Mouse (Mus musculus) intestine, postnatal 0 days (tissue): ENCODE results near the gene St13. TPM values are rescaled to one million over a fixed set of nuclear protein-coding genes. Genes with fewer than 3 reads are reported as not detected.
A peak's percentile ranks its signal among the peaks of the same experiment; 100 is the strongest.

ENCODE experiments used
- ATAC-seq: fragments of 200-750 bp; cut with Nextera tagmentation; 2 replicates; pipeline ENCODE4 v1.8.0; 2017; ENCODE audit warnings: mild to moderate bottlenecking, moderate TSS enrichment, moderate library complexity
- H3K27ac ChIP-seq: fragments of 300-500 bp; sonication (generic); 2 replicates; pipeline ENCODE4 v1.5.1; 2014; ENCODE audit warnings: mild to moderate bottlenecking, low read depth, low read length, moderate library complexity
- H3K27me3 ChIP-seq: fragments of 300-500 bp; sonication (generic); replicated peaks from 2 replicates; pipeline ENCODE4 v1.6.1; 2014; ENCODE audit warnings: low read length, mixed read lengths; ENCODE audit not compliant: control insufficient read depth, insufficient read depth
- H3K36me3 ChIP-seq: fragments of 300-500 bp; sonication (generic); 2 replicates; pipeline ENCODE4 v1.6.1; 2014; ENCODE audit warnings: mild to moderate bottlenecking, moderate library complexity; ENCODE audit not compliant: control insufficient read depth, insufficient read depth
- H3K4me1 ChIP-seq: fragments of 300-500 bp; sonication (generic); replicated peaks from 2 replicates; pipeline ENCODE4 v1.6.1; 2014; ENCODE audit warnings: antibody characterized with exemption, low read length, mixed read lengths; ENCODE audit not compliant: control insufficient read depth, insufficient read depth
- H3K4me2 ChIP-seq: fragments of 300-500 bp; sonication (generic); replicated peaks from 2 replicates; pipeline ENCODE4 v1.6.1; 2014; ENCODE audit warnings: low read depth, mild to moderate bottlenecking, moderate library complexity
- H3K4me3 ChIP-seq: fragments of 300-500 bp; sonication (generic); 2 replicates; pipeline ENCODE4 v1.5.1; 2014; ENCODE audit warnings: low read depth, low read length
- H3K9ac ChIP-seq: fragments of 300-500 bp; sonication (generic); 2 replicates; pipeline ENCODE4 v1.6.1; 2014; ENCODE audit warnings: mild to moderate bottlenecking, low read depth, low read length
- H3K9me3 ChIP-seq: fragments of 300-500 bp; sonication (generic); 2 replicates; pipeline ENCODE4 v1.6.1; 2016; ENCODE audit warnings: mixed run types; ENCODE audit not compliant: control insufficient read depth
- CTCF ChIP-seq: sonication (generic); IDR thresholded peaks from 2 replicates; pipeline ENCODE4 v1.5.1; 2016; ENCODE audit warnings: low read depth, mild to moderate bottlenecking, control low read depth, antibody characterized with exemption, moderate library complexity
- WGBS: fragments of 180-500 bp; shearing (Covaris S2); extraction: QIAGEN DNeasy Blood & Tissue Kit; methylation state at CpG from one replicate; pipeline ENCODE4 v1.1.7; 2014; 5-methylcytosine and 5-hydroxymethylcytosine counted together
- polyA plus RNA-seq: library from polyadenylated mRNA; unstranded; fragments of >200 nt; fragmentation: Nextera tagmentation; extraction: Ambion mirVana; gene quantifications from 2 replicates; pipeline ENCODE4 v1.2.1, GENCODE M21; 2015

St13 gene
- polyA plus RNA-seq, 1 experiment from 2014 or later: 66.9 TPM

DNA sequence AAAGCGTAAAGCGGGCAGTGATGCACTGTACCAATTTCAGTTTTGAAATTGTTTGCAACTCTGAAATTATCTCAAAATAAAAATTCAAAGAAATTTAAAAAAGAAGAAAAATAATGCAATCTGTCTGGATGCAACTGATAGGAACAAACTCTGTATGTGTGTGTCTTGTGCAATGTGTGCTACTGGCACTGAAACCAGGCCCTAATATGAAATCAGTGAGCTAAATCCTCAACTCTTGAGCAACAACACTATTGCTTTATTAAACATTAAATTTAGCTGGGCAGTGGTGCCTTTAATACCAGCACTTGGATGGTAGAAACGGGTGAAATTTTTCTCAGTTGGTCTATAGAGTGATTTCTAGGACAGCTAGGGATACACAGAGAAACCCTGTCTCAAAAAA lies 60.7 kb downstream of the St13 start:
- Histone ChIP-seq H3K27ac (no peak overlapping the region), H3K4me3 (no peak overlapping the region), H3K27me3 (no peaks in the 10 kb centered on the region), H3K4me1 (no peaks in the 10 kb centered on the region), H3K9me3 (no peaks in the 10 kb centered on the region), H3K4me2 (no peak overlapping the region), H3K36me3 (peaks cover 37% of the 10 kb centered on the region), H3K9ac (no peak overlapping the region)
- no peak for ATAC-seq
- TF ChIP-seq CTCF: no peak
- 97% methylated on average over 3 of the region's 3 CpGs for WGBS

DNA sequence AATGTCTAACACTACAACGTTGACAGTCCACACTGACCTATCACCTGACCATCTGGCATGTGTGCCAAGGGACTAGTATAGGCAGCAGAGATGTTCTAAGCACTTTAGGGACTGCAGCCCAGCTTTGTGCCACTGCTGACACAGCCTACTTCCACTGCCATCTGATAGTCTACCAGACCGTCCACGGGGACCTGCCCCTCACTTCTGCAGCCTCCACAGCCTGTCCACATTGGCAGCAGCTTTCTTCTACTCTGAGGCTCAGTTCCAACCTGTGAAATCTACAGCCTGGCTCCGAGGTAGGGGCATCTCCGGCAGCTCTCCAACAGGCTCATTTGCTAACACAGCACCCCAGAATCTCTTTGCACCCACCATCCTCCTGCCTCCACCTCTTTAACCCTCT lies 63.4 kb downstream of the St13 start:
- H3K4me1 ChIP-seq: no peaks in the 10 kb centered on the region
- H3K4me2 ChIP-seq: no peak overlapping the region
- H3K4me3 ChIP-seq: no peak overlapping the region
- no peaks in the 10 kb centered on the region for H3K27me3 ChIP-seq
- no peak for ATAC-seq
- peaks cover 46% of the 10 kb centered on the region for H3K36me3 ChIP-seq
- 87% methylated on average over 5 of the region's 5 CpGs for WGBS
- H3K9me3 ChIP-seq: no peaks in the 10 kb centered on the region
- no peak overlapping the region for H3K27ac ChIP-seq
- H3K9ac ChIP-seq: no peak overlapping the region
- TF ChIP-seq CTCF: no peak

DNA sequence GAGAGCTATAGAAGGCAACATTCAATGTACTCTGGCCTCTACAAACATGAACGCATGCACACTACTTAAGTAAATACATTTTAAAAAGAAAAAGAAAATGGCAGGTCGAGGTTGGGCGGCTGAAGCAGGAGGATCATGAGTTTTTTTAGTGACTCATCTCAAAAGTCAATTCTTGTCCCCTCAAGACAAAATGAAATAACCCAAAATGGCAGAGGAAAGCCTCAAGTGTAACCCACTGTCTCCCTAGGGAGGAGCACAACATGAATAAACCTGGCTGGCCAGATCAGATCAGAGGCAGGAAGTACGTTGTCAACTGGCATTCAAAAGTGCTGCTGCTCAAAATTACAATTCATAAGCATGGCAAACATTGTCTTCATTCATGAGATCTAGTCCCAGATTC lies 67.4 kb downstream of the St13 start:
- Histone ChIP-seq H3K4me1 (no peaks in the 10 kb centered on the region), H3K27me3 (no peaks in the 10 kb centered on the region), H3K4me2 (no peak overlapping the region), H3K9ac (no peak overlapping the region), H3K36me3 (peaks cover 35% of the 10 kb centered on the region), H3K9me3 (no peaks in the 10 kb centered on the region), H3K4me3 (no peak overlapping the region), H3K27ac (no peak overlapping the region)
- no peak for ATAC-seq
- 95% methylated on average over 4 of the region's 4 CpGs for WGBS
- TF ChIP-seq CTCF: no peak

DNA sequence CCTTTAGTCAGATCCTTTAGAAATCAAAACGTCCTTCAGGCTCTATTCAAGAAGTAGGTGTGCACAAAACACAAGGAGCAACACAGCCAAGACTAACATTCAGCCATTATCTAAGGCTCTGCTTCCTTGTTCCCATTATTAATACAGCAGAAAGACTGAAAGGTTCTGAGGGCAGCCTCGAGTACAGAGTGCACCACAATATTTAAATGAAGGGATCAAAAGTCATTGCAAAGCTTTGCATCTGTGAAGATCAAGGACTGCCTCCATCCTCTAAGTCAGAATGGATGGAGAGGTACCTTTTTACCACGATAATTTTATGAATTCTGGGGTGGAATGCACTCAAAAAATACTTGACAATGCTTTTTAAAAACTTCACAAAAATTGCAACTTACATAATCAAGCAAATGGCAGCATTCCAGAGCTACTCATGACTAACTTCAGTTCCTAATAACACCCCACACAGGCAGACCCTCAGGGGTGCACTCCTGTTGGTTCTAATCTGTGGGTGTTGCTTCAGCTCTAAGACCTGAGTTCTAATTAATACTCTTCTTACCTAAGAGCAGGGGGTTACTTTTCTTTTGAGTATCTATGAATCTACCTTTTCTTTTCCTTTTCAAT lies 69.0 kb downstream of the St13 start:
- ATAC-seq: no peak
- peaks cover 33% of the 10 kb centered on the region for H3K36me3 ChIP-seq
- 48% methylated on average over 3 of the region's 3 CpGs for WGBS
- no peak overlapping the region for H3K9ac ChIP-seq
- no peak overlapping the region for H3K4me3 ChIP-seq
- TF ChIP-seq CTCF: no peak
- H3K27ac ChIP-seq: no peak overlapping the region
- H3K9me3 ChIP-seq: no peaks in the 10 kb centered on the region
- no peaks in the 10 kb centered on the region for H3K27me3 ChIP-seq
- no peaks in the 10 kb centered on the region for H3K4me1 ChIP-seq
- H3K4me2 ChIP-seq: no peak overlapping the region

DNA sequence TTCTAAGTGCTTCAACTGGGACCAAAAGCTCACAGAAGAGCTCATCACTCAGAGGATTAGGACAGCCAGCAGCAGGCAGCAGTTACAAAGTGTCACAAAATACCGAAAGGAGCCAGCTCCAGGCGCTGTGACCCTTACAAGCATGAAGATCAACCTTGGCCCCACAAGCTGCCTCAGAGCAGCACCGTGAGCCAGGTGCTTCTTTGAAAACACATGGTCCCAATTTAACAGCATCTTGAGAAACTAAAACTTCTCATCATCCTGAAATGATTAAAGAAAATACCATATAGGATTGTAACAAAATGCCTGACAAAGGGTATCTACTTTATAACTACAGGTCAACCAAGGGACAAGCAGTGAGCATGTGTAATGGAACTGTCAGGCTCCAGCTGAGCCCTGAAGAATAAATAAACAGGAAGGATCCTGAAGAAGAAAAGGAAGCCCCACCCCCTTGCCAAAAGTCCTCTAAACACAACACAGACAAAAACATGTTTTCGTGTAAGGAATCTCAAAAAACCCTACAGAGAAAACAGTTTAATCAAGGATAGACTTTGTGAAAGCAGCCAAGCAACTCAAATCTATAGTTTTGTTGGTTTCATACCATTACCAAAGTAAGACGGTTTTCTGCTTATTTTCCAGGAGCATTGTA lies 70.0 kb downstream of the St13 start:
- Histone ChIP-seq H3K36me3 (peaks cover 34% of the 10 kb centered on the region), H3K27ac (peak overlapping the region; percentile 54), H3K9ac (no peak overlapping the region), H3K27me3 (no peaks in the 10 kb centered on the region), H3K4me1 (no peaks in the 10 kb centered on the region), H3K4me3 (no peak overlapping the region), H3K9me3 (no peaks in the 10 kb centered on the region), H3K4me2 (no peak overlapping the region)
- 61% methylated on average over 5 of the region's 5 CpGs for WGBS
- TF ChIP-seq CTCF: no peak
- no peak for ATAC-seq

DNA sequence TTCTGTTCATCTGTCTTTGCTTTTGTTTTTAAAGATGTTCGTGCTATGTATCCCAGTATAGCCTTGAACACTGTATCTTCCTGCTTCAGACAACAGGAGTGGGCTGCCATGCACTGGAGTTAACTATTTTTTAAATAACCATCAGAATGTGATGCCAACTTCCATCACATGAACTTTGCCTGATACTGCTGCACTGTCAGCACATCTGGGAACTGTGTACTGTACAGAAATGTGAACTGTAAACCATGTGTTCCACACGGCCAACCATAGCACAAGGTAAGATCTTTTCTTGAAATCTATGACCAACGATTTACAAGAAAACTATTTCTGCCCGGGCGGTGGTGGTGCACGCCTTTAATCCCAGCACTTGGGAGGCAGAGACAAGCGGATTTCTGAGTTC lies 72.4 kb downstream of the St13 start:
- no peaks in the 10 kb centered on the region for H3K9me3 ChIP-seq
- H3K36me3 ChIP-seq: peaks cover 22% of the 10 kb centered on the region
- no peak overlapping the region for H3K9ac ChIP-seq
- no peak overlapping the region for H3K4me2 ChIP-seq
- no peak for TF ChIP-seq CTCF
- H3K27me3 ChIP-seq: no peaks in the 10 kb centered on the region
- no peaks in the 10 kb centered on the region for H3K4me1 ChIP-seq
- WGBS: 83% methylated on average over 7 of the region's 7 CpGs
- no peak overlapping the region for H3K27ac ChIP-seq
- ATAC-seq: no peak
- no peak overlapping the region for H3K4me3 ChIP-seq

DNA sequence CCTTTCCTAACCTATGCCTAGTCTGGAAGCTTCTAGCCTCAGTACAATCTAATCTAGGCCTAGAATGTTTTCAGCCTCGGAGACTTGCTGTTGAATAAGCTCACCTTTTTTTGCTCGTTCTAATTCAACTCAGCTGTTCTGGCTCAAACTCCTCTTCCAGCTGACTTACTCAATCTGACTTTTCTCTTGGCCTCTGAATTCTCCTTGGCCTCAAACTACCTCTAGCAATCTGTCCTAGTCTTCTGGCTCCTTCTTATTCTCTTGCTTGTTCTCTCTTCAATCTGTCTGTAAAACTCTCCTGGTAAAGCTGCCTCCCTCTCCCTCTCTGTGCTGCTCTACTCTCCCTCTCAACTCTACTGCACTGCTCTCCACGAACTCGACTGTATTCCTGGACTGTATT lies 74.9 kb downstream of the St13 start:
- H3K4me1 ChIP-seq: no peaks in the 10 kb centered on the region
- no peak overlapping the region for H3K4me3 ChIP-seq
- no peaks in the 10 kb centered on the region for H3K27me3 ChIP-seq
- no peaks in the 10 kb centered on the region for H3K9me3 ChIP-seq
- H3K9ac ChIP-seq: no peak overlapping the region
- no peak overlapping the region for H3K4me2 ChIP-seq
- no peak overlapping the region for H3K27ac ChIP-seq
- no peak for TF ChIP-seq CTCF
- peaks cover 38% of the 10 kb centered on the region for H3K36me3 ChIP-seq
- ATAC-seq: no peak
- WGBS: 79% methylated on average over 4 of the region's 4 CpGs
